Mouse (Mus musculus) layer of hippocampus, adult 18-20 months (tissue): ENCODE results near the gene Stpg4. TPM values are rescaled to one million over a fixed set of nuclear protein-coding genes. Genes with fewer than 3 reads are reported as not detected.

Experiments
- DNase-seq, 2 experiments: peaks; one replicate each; pipeline ENCODE4 v3.0.0; 2022; ENCODE audit warnings: low spot score in 2 of 2
- total RNA-seq, 2 experiments: library from RNA; stranded (reverse); gene quantifications; 2 replicates each; pipeline ENCODE4 v1.2.3; 2021

The Stpg4 gene
- total RNA-seq, 2 experiments from 2014 or later, result not detected

DNA sequence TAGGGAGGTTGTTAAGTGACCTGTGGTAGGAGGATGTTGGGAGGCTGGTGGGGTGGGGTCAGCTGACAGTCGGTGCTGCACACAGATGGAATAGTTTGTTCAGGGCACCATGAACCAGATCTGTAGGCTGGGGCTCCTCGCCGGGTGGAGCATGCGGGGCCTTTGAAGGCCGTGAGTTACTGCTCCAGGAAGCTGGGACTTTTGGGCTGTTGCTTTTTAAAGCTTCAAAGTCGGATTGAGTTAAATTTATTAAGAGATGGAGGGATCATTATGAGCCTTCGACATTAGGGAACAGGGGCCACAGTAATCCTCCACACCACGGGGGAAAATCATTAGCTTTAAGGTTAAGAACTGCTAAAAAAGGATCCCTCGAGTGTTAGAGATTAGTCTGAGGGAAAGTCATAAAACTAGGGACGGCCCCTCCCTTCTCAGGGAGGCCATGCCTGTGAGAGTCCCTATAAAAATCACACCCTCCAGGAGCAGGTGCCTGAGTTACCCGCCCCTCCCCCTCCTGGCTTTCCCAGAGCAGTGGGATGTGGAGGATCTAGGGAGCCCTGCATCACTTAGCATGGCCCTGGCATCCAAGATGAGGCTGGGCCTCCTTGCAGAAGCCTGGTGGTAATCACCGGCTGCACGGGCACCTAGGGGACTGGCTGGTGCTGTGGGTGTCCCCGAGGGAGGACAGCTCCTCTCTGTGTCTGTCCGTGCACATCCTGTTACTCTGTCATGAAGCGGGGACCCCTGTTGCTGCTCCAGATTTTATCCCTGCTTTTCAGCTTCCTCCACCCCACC is 75.2 kb downstream of the Stpg4 start:
- no peak for DNase-seq

DNA sequence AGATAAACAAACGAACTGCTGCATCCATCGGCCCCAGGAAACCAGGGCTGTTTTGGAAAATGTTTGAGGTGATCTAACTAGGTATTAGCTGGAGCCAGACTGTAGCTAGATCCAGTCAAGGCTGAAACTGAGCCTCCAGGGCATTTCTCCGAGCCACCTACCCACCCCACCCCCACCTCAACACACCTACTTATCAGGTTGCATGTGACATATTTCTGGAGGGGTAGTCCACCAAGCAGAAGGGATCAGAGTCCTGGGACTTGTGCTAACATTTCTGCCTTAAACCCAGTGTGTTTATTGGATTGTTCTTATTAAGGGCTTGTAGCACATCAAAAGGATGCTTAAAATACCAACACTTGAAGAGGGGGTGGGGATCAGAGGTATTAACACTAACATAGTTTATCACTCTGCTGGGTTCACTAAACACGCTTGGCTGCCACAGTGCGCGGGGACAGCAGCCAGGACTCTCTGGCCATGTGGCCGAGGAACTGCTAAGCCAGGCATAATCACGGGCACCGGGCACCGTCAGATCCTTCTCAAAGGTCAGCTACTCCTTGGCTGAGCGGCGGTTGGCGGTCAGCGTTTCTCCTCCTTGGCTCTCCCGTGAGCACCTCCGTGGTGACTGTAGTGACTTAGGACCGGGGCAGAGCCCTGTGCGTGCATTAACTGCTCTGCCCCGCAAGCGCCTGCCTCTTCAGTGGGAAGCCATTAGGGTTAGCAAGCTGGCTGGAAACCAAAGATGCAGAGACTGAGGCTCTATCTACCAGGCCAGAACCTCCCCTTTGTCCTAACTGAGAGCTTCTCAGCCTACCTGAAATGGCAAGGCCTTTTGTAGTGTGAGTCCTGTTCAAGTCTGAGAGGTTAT is 76.1 kb downstream of the Stpg4 start:
- no peak for DNase-seq

DNA sequence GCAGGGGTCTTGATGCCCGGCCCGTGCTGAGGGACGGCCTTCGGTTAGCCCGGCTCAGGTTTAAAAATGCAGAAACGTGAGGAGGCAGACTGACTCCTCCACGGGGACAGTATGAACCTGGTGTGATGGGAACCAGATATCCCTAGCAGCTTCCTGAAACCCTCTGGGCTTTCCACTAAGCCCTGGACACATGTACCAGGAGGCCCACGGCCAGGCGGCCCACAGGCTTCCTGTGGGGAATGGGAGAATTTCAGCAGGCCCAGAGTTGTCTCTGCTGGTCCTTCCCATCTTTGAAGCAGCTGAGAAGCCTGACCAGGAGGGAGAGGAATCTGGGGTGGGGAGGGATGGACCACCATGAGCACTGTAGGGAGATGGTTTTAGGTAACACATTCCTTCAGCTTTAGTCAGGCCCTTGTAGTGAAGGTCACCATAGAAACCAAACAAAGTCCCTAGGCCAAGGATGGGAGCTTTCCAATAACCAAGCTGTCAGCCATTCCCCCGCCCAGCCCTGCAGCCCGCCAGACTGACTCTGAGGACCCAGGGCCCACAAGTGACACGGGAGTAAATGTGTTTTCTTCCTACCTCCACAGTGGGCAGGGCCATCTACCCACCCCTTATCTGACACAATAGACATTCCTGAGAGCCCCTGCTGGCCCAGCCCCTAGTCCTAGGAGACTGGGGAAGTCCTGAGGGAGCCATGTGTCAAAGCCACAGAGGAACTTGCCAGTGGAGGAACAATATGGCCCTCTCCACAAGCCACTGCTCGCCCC is 76.9 kb downstream of the Stpg4 start:
- no peak for DNase-seq

DNA sequence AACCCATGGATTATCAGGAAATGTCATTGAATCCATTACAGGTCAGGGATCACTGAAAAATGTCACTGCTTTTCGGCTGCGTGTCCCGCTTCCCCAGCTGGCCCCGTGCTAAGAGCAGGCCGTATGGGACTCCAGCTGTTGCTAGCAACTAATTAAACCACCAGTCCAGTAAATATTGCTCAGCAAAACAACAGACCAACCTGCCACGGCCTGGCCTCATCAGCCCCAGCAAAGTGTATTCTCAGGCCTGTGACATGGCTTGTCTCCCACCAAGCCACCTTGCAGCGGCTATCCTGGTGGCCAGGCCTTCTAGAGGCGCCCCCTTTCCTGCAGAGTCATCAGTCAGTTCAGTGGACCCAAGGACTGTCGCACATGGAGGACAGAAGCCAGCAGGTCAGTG is 78.0 kb downstream of the Stpg4 start:
- no peak for DNase-seq

DNA sequence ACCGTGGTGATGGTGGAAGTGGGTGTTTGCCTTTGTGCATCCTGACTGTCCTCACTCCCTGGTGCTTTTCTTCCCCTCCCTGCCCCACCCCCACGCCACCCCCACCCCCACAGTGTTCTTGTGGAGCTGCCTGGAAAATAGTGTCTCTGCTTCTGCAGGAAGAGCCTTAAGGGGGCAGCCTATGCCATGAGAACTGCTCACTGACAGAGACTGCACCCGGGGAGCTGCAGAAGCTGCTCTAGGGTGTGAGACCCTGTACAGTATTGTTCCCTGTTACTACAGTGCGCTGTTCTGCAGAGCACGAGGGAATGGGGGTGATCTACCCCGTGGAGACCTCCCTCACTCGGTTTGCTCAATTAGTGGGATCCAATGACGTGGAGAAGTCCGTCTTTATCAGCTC is 78.5 kb downstream of the Stpg4 start:
- DNase-seq, result no peak

DNA sequence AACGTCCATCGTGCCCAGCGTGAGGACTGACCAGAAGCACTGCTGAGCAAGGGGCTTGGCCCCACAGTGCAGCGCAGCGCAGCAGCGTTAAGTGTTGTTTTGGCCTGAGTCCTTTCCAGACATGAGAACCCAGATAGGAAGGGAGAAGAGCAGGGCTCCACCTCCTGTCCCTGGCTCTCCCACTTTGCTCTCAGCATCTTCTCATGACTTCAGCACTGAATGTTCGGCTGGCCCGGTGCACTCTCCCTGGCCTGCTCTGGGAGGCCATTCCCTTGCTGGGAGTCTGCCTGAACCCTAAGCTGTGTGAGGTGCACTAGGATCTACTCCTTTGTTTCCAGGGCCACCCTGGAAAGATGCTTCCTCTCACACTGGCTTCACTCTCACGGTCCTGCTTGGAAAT is 79.2 kb downstream of the Stpg4 start:
- no peak for DNase-seq

DNA sequence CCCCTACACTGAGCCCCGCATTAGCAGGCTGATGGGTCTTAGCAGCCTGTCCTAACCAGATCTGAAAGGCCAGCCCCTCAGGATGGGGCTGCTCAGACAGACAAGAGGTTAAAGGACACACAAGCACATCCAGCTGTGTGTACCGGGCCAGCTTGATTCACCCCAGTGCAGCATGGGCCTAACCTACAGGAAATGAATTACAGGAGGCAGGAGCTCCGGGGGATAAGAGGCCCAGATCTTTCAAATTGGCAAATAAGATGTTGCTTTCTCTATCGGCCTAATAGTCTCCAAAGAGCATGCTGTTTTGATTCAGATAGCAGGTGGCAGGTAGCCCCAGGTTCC is 82.3 kb downstream of the Stpg4 start:
- DNase-seq, result no peak

DNA sequence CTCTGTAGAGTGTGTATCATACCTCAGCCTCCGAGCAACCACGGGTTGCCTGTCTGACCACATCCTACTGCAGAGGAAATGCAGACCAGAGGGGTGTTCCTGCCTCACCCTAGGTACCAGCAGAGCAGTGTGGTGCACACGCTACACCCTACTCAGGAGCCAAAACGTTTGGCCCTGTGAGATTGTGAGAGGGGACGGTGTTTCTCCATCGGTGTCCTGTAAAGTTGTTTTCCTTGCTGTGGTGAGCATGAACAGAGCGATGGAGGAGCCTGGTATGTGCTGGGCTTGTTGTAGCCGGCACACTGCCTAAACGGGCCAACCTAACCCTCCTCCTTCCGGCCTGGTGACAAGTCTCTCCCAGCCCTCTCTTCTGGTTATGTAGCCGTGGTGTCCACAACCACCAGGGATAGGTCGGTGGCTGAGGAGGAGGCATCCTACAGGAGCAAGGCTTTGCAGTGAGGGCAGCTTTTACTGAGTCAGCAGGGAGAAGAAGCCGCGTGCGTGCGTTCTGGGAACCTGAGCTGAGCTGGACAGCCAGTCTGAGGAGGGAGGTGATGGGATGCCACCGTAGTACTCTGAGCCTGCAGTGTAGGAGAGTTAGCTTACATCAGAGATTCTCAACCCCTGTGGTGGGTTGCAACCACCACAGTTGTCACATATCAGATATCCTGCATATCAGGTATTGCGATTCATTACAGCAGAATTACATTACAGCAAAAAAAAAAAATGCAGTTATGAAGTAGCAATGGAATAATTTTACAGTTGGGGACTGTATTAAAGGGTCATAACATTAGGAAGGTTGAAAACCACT is 82.9 kb downstream of the Stpg4 start:
- DNase-seq, result no peak

DNA sequence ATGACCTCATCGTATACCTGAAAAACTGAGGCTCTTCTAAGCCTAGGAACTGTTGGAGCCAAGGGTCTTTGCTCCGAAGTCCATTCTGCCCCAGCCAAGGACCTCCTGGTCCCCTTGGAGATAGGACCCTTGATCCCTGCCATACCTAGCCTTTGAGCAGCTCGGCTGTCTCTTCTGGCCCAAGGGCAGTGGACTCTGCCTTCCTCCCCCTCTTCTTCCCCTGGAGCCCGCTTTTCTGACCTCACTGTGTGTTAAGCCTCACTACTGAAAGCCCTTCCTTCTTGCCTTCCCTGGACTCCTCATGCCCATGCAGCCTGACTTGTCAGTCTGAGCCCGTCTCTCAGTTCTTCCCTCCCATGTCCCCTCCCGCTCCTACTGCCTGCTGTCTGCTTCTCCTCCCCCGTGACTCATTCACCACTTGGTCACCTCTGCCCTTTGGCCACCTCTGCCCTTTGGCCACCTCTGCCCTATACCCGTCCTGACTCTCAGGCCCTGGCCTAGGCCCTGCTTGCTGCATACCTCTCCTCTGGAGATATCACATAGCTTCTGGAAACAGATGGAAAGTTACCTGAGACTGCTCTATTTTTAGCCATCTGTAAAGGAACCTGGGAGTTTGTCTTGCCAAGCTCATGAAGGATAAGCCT is 84.4 kb downstream of the Stpg4 start:
- no peak for DNase-seq

Other genes with a start within 250 kb of the Stpg4 start
- gene Mcfd2, start 161.8 kb downstream of the Stpg4 start, total RNA-seq, result 10 to 100 TPM; 69.7 to 73.0 TPM
- gene Ttc7, start 144.9 kb downstream of the Stpg4 start, total RNA-seq, result 1 to 10 TPM; 7.5 to 8.0 TPM
- gene Calm2, start 19.2 kb upstream of the Stpg4 start, total RNA-seq, result 1,000 to 10,000 TPM; 2,186 to 2,300 TPM
- under 1 TPM in 1 of 2 experiments, not detected in 1; 0.17 TPM for gene Epcam, start 208.2 kb upstream of the Stpg4 start, total RNA-seq
- 10 to 100 TPM; 38.4 to 39.6 TPM for gene Msh2, start 244.6 kb upstream of the Stpg4 start, total RNA-seq